Mouse (Mus musculus) embryo, embryonic 10 days (tissue): ENCODE measurements at regions not wholly inside any gene's neighbourhood (a gene's known extent, or its start where the extent isn't known, plus 50 kb on each side); places are given as distances from the start of the nearest gene placed in this dataset.

Experiments
- DNase-seq: peaks from one replicate; pipeline ENCODE4 v3.0.0-alpha.2; 2015; ENCODE audit warnings: low spot score

GRCm38 (mm10) chr1:159034952-159035351 lies 54.7 kb upstream of the Pappa2 start:
- peak; percentile 28 for DNase-seq

- DNase-seq: no peak
Measured at GRCm38 (mm10) chr1:159036371-159036770, 56.1 kb upstream of the Pappa2 start.

- no peak for DNase-seq
Measured at GRCm38 (mm10) chr1:159045870-159046385, 65.6 kb upstream of the Pappa2 start.

- no peak for DNase-seq
Measured at GRCm38 (mm10) chr1:159065024-159065423, 84.7 kb upstream of the Pappa2 start.

- no peak for DNase-seq
Measured at GRCm38 (mm10) chr1:159099205-159099604, 118.9 kb upstream of the Pappa2 start.

- DNase-seq: no peak
Measured at GRCm38 (mm10) chr1:159122201-159122600, 109.9 kb upstream of the Cop1 start.

GRCm38 (mm10) chr1:159124874-159125273 lies 107.2 kb upstream of the Cop1 start:
- no peak for DNase-seq

- DNase-seq: peak; percentile 91
Measured at GRCm38 (mm10) chr1:159135301-159135700, 96.8 kb upstream of the Cop1 start.

GRCm38 (mm10) chr1:159147788-159148497 lies 84.2 kb upstream of the Cop1 start:
- no peak for DNase-seq

GRCm38 (mm10) chr1:159148498-159149187 lies 83.5 kb upstream of the Cop1 start:
- DNase-seq: no peak

GRCm38 (mm10) chr1:159149207-159149606 lies 82.9 kb upstream of the Cop1 start:
- DNase-seq: no peak

GRCm38 (mm10) chr1:159149721-159150120 lies 82.4 kb upstream of the Cop1 start:
- no peak for DNase-seq

- no peak for DNase-seq
Measured at GRCm38 (mm10) chr1:159150351-159150750, 81.8 kb upstream of the Cop1 start.

GRCm38 (mm10) chr1:159156428-159156827 lies 75.7 kb upstream of the Cop1 start:
- DNase-seq: no peak

- no peak for DNase-seq
Measured at GRCm38 (mm10) chr1:159160035-159160960, 71.8 kb upstream of the Cop1 start.

GRCm38 (mm10) chr1:159163113-159163885 lies 68.8 kb upstream of the Cop1 start:
- peak; percentile 59 for DNase-seq

GRCm38 (mm10) chr1:159182031-159182430 lies 50.1 kb upstream of the Cop1 start:
- DNase-seq: no peak
